Mouse (Mus musculus): ENCODE measurements around the gene Ank3. TPM values are rescaled to one million over a fixed set of nuclear protein-coding genes. Genes with fewer than 3 reads are reported as not detected.
A peak's percentile ranks its signal among the peaks of the same experiment; 100 is the strongest.

The Ank3 gene
- polyA plus RNA-seq, 1 experiment from 2014 or later, result 86.7 TPM

DNA sequence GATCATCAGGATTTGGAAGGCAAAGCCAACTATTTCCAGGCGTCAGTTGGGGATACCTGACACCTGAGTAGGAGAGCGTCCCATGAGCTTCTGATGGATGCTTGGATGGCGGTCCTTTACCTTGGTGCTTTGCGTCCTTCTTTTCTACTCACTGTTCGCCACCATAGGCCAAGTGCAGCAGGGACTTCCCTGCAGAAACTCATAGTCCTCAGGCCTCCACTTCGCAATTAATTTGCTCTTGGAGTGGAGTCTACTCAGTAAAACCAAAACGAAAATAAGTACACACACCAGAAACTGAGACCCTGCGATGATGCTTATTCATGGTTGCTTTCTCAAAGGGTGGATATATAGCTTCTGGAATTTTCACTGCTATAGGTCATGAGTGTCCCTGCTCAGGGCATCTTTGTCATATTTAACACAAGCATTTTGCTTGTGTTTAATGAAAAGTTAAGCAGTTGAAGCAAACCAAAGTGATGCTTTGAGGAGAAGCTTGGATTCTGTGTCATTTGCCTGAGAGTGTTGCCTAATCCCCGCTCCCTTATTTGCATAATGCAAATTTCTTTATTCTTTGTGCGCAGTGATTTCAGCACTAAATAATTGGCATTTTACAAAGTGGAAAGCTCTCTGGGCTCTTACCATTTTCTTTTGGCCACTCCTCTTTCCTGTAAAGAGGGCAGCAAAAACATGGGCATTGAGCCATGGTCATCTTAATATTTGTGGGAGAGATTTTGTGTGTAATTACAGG lies 145.5 kb downstream of the Ank3 start:
- no peak overlapping the region for H3K27ac ChIP-seq (ENCODE audit: low read length)
- no peak overlapping the region for H3K4me3 ChIP-seq (ENCODE audit: low read depth, low read length)
- 89% methylated on average over 10 of the region's 10 CpGs for WGBS
- no peak for ATAC-seq
- peaks cover 6% of the 10 kb centered on the region; the same call in 1 of the 2 replicates for H3K36me3 ChIP-seq (ENCODE audit: control insufficient read depth, insufficient read depth, low read length)
- no peak overlapping the region for H3K4me2 ChIP-seq (ENCODE audit: low read length)
- H3K9me3 ChIP-seq (replicated peaks; ENCODE audit: control insufficient read depth, low read length, poor library complexity, severe bottlenecking), result no peaks in the 10 kb centered on the region
- H3K27me3 ChIP-seq (ENCODE audit: control insufficient read depth, insufficient read depth, low read depth, low read length), result no peaks in the 10 kb centered on the region
- no peak overlapping the region for H3K9ac ChIP-seq (ENCODE audit: low read depth, low read length)
- H3K4me1 ChIP-seq (ENCODE audit: control insufficient read depth, insufficient read depth, low read length), result peaks cover 14% of the 10 kb centered on the region; the same call in 1 of the 2 replicates

DNA sequence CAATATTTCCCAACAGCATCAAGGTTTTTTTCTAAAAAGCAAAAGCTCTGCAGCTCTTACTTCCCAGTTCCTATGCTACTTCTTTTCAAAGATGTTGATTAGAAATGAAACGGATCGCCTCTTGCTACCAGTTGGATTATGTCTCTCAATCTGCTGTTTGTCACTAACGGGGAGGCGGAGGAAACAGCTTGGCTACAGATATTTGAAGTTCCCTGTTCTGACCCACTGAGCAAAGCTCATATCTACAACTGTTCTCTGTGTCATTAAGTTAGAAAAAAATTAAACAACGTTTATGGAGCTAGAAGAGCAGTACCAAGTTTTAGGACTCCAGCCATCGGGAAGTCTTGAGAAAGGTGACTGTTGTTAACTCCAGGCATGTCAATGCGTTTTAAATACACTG lies 146.1 kb downstream of the Ank3 start:
- no peak overlapping the region for H3K27ac ChIP-seq (ENCODE audit: low read length)
- ATAC-seq, result no peak
- H3K4me2 ChIP-seq (ENCODE audit: low read length), result no peak overlapping the region
- WGBS, result 84% methylated on average over 7 of the region's 7 CpGs
- H3K9me3 ChIP-seq (replicated peaks; ENCODE audit: control insufficient read depth, low read length, poor library complexity, severe bottlenecking), result no peaks in the 10 kb centered on the region
- H3K4me3 ChIP-seq (ENCODE audit: low read depth, low read length), result no peak overlapping the region
- H3K4me1 ChIP-seq (ENCODE audit: control insufficient read depth, insufficient read depth, low read length), result peaks cover 14% of the 10 kb centered on the region; the same call in 1 of the 2 replicates
- no peak overlapping the region for H3K9ac ChIP-seq (ENCODE audit: low read depth, low read length)
- no peaks in the 10 kb centered on the region for H3K27me3 ChIP-seq (ENCODE audit: control insufficient read depth, insufficient read depth, low read depth, low read length)
- H3K36me3 ChIP-seq (ENCODE audit: control insufficient read depth, insufficient read depth, low read length), result peaks cover 6% of the 10 kb centered on the region; the same call in 1 of the 2 replicates

DNA sequence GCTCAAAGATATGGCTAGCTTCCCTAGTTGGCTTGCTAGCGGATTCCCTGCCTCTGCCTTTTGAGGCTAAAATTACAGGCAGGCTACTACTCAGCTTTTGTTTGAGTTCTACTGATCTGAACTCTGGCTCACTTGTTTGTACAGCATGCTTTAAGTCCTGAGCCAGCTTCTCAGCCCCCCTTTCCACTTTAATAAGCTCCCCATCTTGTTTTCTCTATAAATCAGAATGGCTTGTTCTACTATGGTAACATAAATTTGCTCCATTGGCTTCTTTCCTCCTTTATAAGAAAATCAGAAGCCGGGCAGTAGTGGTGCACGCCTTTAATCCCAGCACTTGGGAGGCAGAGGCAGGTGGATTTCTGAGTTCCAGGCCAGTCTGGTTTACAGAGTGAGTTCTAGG lies 147.4 kb downstream of the Ank3 start:
- no peak for ATAC-seq
- 81% methylated on average over 3 of the region's 3 CpGs for WGBS
- Histone ChIP-seq H3K27ac (ENCODE audit: low read length) (no peak overlapping the region), H3K27me3 (ENCODE audit: control insufficient read depth, insufficient read depth, low read depth, low read length) (no peaks in the 10 kb centered on the region), H3K4me3 (ENCODE audit: low read depth, low read length) (no peak overlapping the region), H3K36me3 (ENCODE audit: control insufficient read depth, insufficient read depth, low read length) (peaks cover 3% of the 10 kb centered on the region; the same call in 1 of the 2 replicates), H3K4me2 (ENCODE audit: low read length) (no peak overlapping the region), H3K9ac (ENCODE audit: low read depth, low read length) (no peak overlapping the region), H3K4me1 (ENCODE audit: control insufficient read depth, insufficient read depth, low read length) (peaks cover 14% of the 10 kb centered on the region; the same call in 1 of the 2 replicates), H3K9me3 (replicated peaks; ENCODE audit: control insufficient read depth, low read length, poor library complexity, severe bottlenecking) (no peaks in the 10 kb centered on the region)

DNA sequence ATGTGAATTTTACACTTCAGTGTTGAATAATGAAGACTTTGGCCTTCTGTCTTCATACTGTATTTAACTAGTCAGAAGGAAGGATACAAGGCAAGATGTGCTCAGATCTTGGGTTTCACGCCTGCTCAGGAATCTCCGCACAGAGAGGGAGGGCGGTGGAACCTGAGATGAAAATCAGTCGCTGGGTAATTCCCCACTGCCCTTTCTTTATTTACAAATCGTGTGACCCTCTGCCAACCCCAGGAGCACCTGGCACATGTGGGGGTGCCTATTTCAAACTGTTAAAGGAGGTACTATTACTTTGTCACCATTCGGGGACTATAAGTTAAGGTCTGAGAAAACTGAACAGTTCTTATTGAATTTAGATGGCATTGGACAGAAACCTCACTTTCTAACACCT lies 148.1 kb downstream of the Ank3 start:
- H3K4me3 ChIP-seq (ENCODE audit: low read depth, low read length), result no peak overlapping the region
- ATAC-seq, result no peak
- WGBS, result 82% methylated on average over 6 of the region's 6 CpGs

DNA sequence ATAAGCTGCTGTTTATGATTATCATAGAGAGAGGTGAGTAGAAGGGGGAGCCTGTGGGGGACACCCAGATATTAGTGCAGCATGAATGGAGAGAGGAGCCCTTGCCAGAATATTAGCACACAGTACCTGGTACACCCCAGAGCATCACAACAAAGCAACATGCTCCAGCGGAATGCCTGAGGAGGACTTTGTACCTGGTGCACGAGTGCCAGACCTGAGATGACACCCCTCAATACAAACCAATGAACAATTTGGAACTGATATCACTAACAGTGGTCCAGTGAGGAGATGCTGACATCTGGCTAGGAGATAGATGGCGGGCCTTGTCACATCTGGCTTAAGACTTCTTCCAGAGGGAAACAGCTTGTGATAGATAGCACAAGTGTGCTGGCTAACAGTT lies 150.2 kb downstream of the Ank3 start:
- ATAC-seq, result no peak
- Histone ChIP-seq H3K27me3 (ENCODE audit: control insufficient read depth, insufficient read depth, low read depth, low read length) (no peaks in the 10 kb centered on the region), H3K36me3 (ENCODE audit: control insufficient read depth, insufficient read depth, low read length) (peaks cover 3% of the 10 kb centered on the region; the same call in 1 of the 2 replicates), H3K9me3 (replicated peaks; ENCODE audit: control insufficient read depth, low read length, poor library complexity, severe bottlenecking) (no peaks in the 10 kb centered on the region), H3K4me1 (ENCODE audit: control insufficient read depth, insufficient read depth, low read length) (0 out of 2 replicates have a peak, but pooled peaks cover 12% of the 10 kb centered on the region), H3K4me3 (ENCODE audit: low read depth, low read length) (no peak overlapping the region), H3K9ac (ENCODE audit: low read depth, low read length) (no peak overlapping the region), H3K27ac (ENCODE audit: low read length) (no peak overlapping the region), H3K4me2 (ENCODE audit: low read length) (no peak overlapping the region)
- 92% methylated on average over 3 of the region's 3 CpGs for WGBS

More for the DNA sequence above, 148.1 kb downstream of the Ank3 start:
- H3K27me3 ChIP-seq (ENCODE audit: control insufficient read depth, insufficient read depth, low read depth, low read length), result no peaks in the 10 kb centered on the region
- no peak overlapping the region for H3K4me2 ChIP-seq (ENCODE audit: low read length)
- H3K9ac ChIP-seq (ENCODE audit: low read depth, low read length), result no peak overlapping the region
- H3K27ac ChIP-seq (ENCODE audit: low read length), result no peak overlapping the region
- H3K9me3 ChIP-seq (replicated peaks; ENCODE audit: control insufficient read depth, low read length, poor library complexity, severe bottlenecking), result no peaks in the 10 kb centered on the region
- peaks cover 3% of the 10 kb centered on the region; the same call in 1 of the 2 replicates for H3K36me3 ChIP-seq (ENCODE audit: control insufficient read depth, insufficient read depth, low read length)
- 0 out of 2 replicates have a peak, but pooled peaks cover 12% of the 10 kb centered on the region for H3K4me1 ChIP-seq (ENCODE audit: control insufficient read depth, insufficient read depth, low read length)

DNA sequence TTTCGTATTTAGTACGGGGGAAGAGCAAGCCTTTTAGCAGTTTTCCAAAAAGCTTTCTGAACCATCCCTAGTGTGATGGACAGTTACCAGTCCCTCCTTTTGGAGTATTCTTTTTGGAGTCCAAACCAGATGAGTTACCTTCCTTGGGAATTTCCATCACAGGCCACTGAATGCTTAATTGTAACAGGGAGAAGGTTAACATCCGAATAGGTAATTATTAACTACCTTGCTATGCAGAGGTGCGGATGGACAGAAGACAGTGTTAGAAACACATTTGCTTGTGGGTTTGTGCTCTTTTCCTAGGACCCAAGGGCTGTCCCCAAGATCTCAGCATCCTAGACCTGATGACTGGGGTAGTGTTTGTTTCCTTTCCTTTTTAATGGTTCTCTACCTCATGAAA lies 150.6 kb downstream of the Ank3 start:
- over 99% methylated on average over 4 of the region's 4 CpGs for WGBS
- Histone ChIP-seq H3K9me3 (replicated peaks; ENCODE audit: control insufficient read depth, low read length, poor library complexity, severe bottlenecking) (no peaks in the 10 kb centered on the region), H3K4me1 (ENCODE audit: control insufficient read depth, insufficient read depth, low read length) (0 out of 2 replicates have a peak, but pooled peaks cover 11% of the 10 kb centered on the region), H3K4me3 (ENCODE audit: low read depth, low read length) (no peak overlapping the region), H3K27ac (ENCODE audit: low read length) (no peak overlapping the region), H3K9ac (ENCODE audit: low read depth, low read length) (no peak overlapping the region), H3K27me3 (ENCODE audit: control insufficient read depth, insufficient read depth, low read depth, low read length) (no peaks in the 10 kb centered on the region), H3K4me2 (ENCODE audit: low read length) (no peak overlapping the region), H3K36me3 (ENCODE audit: control insufficient read depth, insufficient read depth, low read length) (peaks cover 3% of the 10 kb centered on the region; the same call in 1 of the 2 replicates)
- ATAC-seq, result no peak

DNA sequence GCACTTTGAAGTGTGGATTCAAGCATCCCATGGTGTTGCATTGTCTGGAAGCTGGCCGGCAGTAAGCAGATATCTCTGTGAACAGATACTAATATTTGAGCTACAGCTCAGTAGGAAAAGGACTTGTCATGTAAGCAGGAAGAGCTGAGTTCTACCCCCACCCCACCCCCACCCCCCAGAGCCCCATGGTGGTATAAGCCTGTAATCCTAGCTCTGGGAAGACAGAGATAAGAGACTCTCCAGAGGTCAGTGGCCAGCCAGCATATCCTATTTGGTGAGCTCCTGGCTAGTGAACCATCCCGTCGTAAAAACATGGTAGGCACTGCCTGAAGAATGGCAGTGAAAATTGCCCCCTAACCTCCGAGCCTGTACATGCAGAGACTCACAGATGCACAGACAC lies 152.3 kb downstream of the Ank3 start:
- peak; percentile 43; the same call in 1 of the 2 replicates for ATAC-seq
- Histone ChIP-seq H3K27me3 (ENCODE audit: control insufficient read depth, insufficient read depth, low read depth, low read length) (no peaks in the 10 kb centered on the region), H3K9ac (ENCODE audit: low read depth, low read length) (no peak overlapping the region), H3K4me2 (ENCODE audit: low read length) (no peak overlapping the region), H3K9me3 (replicated peaks; ENCODE audit: control insufficient read depth, low read length, poor library complexity, severe bottlenecking) (no peaks in the 10 kb centered on the region), H3K4me3 (ENCODE audit: low read depth, low read length) (no peak overlapping the region), H3K4me1 (ENCODE audit: control insufficient read depth, insufficient read depth, low read length) (peaks cover 6% of the 10 kb centered on the region; the same call in 1 of the 2 replicates), H3K27ac (ENCODE audit: low read length) (no peak overlapping the region), H3K36me3 (ENCODE audit: control insufficient read depth, insufficient read depth, low read length) (peaks cover 3% of the 10 kb centered on the region; the same call in 1 of the 2 replicates)
- 49% methylated on average over 4 of the region's 4 CpGs for WGBS

DNA sequence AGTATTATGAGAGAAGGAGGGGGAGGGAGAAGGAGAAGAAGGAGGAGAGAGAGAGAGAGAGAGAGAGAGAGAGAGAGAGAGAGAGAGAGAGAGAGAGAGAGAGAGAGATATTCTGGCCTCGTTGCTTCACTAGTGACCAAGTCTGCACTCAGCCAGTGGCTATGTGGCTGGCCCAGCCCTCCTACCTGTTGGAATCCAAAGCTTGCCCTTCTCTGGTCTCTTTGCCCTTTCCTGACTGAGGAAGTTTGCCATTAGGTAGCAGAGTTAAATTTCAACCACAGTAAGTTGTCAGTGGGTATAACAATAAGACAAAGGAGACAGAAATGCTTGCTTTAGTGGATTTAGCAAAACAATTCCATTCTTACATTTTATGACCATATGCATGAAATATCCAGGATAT lies 154.5 kb downstream of the Ank3 start:
- H3K9me3 ChIP-seq (replicated peaks; ENCODE audit: control insufficient read depth, low read length, poor library complexity, severe bottlenecking), result no peaks in the 10 kb centered on the region
- no peak overlapping the region for H3K27ac ChIP-seq (ENCODE audit: low read length)
- WGBS, result 70% methylated on average over 1 of the region's 1 CpGs
- H3K27me3 ChIP-seq (ENCODE audit: control insufficient read depth, insufficient read depth, low read depth, low read length), result no peaks in the 10 kb centered on the region
- peaks cover 13% of the 10 kb centered on the region for H3K4me1 ChIP-seq (ENCODE audit: control insufficient read depth, insufficient read depth, low read length)
- no peak overlapping the region for H3K9ac ChIP-seq (ENCODE audit: low read depth, low read length)
- ATAC-seq, result no peak
- H3K4me2 ChIP-seq (ENCODE audit: low read length), result no peak overlapping the region
- no peak overlapping the region for H3K4me3 ChIP-seq (ENCODE audit: low read depth, low read length)
- peaks cover 3% of the 10 kb centered on the region; the same call in 1 of the 2 replicates for H3K36me3 ChIP-seq (ENCODE audit: control insufficient read depth, insufficient read depth, low read length)

DNA sequence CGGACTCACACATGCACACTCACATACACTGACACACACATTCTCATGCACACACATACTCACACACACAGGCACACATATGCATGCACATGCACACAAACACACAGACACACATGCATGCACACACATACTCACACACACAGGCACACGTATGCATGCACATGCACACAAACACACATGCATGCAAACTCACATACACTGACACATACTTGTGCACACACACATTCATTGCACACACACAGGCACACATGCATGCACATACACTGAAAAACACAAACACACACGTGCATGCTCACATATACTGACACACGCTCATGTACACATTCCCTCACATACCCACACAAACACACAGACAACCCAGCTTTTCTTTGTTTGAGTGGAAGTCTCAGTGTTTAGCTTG lies 157.0 kb downstream of the Ank3 start:
- Histone ChIP-seq H3K4me2 (ENCODE audit: low read length) (no peak overlapping the region), H3K9ac (ENCODE audit: low read depth, low read length) (no peak overlapping the region), H3K27ac (ENCODE audit: low read length) (no peak overlapping the region), H3K9me3 (replicated peaks; ENCODE audit: control insufficient read depth, low read length, poor library complexity, severe bottlenecking) (no peaks in the 10 kb centered on the region), H3K4me1 (ENCODE audit: control insufficient read depth, insufficient read depth, low read length) (peaks cover 11% of the 10 kb centered on the region), H3K4me3 (ENCODE audit: low read depth, low read length) (no peak overlapping the region), H3K36me3 (ENCODE audit: control insufficient read depth, insufficient read depth, low read length) (no peaks in the 10 kb centered on the region), H3K27me3 (ENCODE audit: control insufficient read depth, insufficient read depth, low read depth, low read length) (no peaks in the 10 kb centered on the region)
- WGBS, result 93% methylated on average over 4 of the region's 4 CpGs
- ATAC-seq, result no peak
